Mouse (Mus musculus) lung, embryonic 15.5 days (tissue): ENCODE measurements around the gene Sema5b. TPM values are rescaled to one million over a fixed set of nuclear protein-coding genes. Genes with fewer than 3 reads are reported as not detected.

ENCODE experiments used
- ATAC-seq: fragments of 200-750 bp; cut with Nextera tagmentation; 2 replicates; pipeline ENCODE4 v1.8.0; 2017; ENCODE audit warnings: moderate number of reproducible peaks, borderline replicate concordance; ENCODE audit not compliant: low FRiP score, low TSS enrichment; ENCODE audit errors: extremely low read depth
- H3K27ac ChIP-seq: fragments of 300-500 bp; sonication (generic); 2 replicates; pipeline ENCODE4 v1.5.1; 2015; ENCODE audit warnings: moderate library complexity, mild to moderate bottlenecking, inconsistent platforms
- H3K27me3 ChIP-seq: fragments of 300-500 bp; sonication (generic); 2 replicates; pipeline ENCODE4 v1.6.1; 2015; ENCODE audit warnings: inconsistent platforms
- H3K36me3 ChIP-seq: fragments of 300-500 bp; sonication (generic); 2 replicates; pipeline ENCODE4 v1.6.1; 2015; ENCODE audit warnings: inconsistent platforms
- H3K4me1 ChIP-seq: fragments of 300-500 bp; sonication (generic); 2 replicates; pipeline ENCODE4 v1.6.1; 2015; ENCODE audit warnings: inconsistent platforms
- H3K4me2 ChIP-seq: fragments of 300-500 bp; sonication (generic); 2 replicates; pipeline ENCODE4 v1.6.1; 2015; ENCODE audit warnings: inconsistent platforms, mild to moderate bottlenecking, moderate library complexity
- H3K4me3 ChIP-seq: fragments of 300-500 bp; sonication (generic); 2 replicates; pipeline ENCODE4 v1.5.1; 2015; ENCODE audit warnings: mild to moderate bottlenecking, inconsistent platforms
- H3K9ac ChIP-seq: fragments of 300-500 bp; sonication (generic); 2 replicates; pipeline ENCODE4 v1.6.1; 2015; ENCODE audit warnings: inconsistent platforms
- H3K9me3 ChIP-seq: fragments of 300-500 bp; sonication (generic); 2 replicates; pipeline ENCODE4 v1.6.1; 2016; ENCODE audit warnings: inconsistent platforms
- WGBS: fragments of 180-500 bp; shearing (Covaris S2); methylation state at CpG from one replicate; pipeline ENCODE4 v1.1.7; 2015; 5-methylcytosine and 5-hydroxymethylcytosine counted together
- polyA plus RNA-seq: library from polyadenylated mRNA; unstranded; fragments of >200 nt; fragmentation: Nextera tagmentation; extraction: Ambion mirVana; gene quantifications from 2 replicates; pipeline ENCODE4 v1.2.1, GENCODE M21; 2015

The Sema5b gene
- polyA plus RNA-seq, 1 experiment from 2014 or later, result 4.5 TPM

DNA sequence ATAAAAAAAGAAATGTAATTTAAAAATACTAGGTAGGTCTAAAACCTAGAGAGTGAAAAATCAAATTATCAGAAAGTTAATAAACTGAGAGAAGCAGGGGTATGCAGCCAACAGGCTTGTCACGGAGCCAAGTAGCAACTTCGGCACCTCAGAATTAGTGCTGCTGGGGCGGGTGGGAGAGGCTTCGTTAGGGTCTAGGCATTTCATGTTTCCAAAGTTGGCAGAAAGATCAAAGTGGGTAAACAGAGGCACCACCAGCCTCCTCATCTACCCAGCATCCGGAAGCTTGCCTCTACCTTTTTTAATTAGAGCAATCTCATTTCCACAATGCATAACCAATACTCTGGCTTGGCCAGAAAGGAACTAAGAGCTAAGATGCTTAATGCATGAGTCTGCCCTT, 113.0 kb downstream of the Sema5b start:
- H3K9ac ChIP-seq, result no peak overlapping the region
- H3K4me1 ChIP-seq, result no peaks in the 10 kb centered on the region
- H3K4me3 ChIP-seq, result no peak overlapping the region
- 85% methylated on average over 5 of the region's 5 CpGs for WGBS
- H3K4me2 ChIP-seq, result no peak overlapping the region
- no peaks in the 10 kb centered on the region for H3K36me3 ChIP-seq
- no peaks in the 10 kb centered on the region for H3K9me3 ChIP-seq
- no peak for ATAC-seq
- peaks cover 15% of the 10 kb centered on the region for H3K27me3 ChIP-seq
- no peak overlapping the region for H3K27ac ChIP-seq

GRCm38 (mm10) chr16:35660222-35660621, 119.3 kb downstream of the Sema5b start:
- peak overlapping the region; percentile 35 for H3K4me3 ChIP-seq
- peaks cover 9% of the 10 kb centered on the region for H3K4me1 ChIP-seq
- WGBS, result 8% methylated on average over 36 of the region's 36 CpGs
- H3K36me3 ChIP-seq, result no peaks in the 10 kb centered on the region
- no peak overlapping the region for H3K9ac ChIP-seq
- H3K9me3 ChIP-seq, result no peaks in the 10 kb centered on the region
- ATAC-seq, result no peak
- H3K4me2 ChIP-seq, result peak overlapping the region; percentile 68
- no peak overlapping the region for H3K27ac ChIP-seq
- peaks cover 40% of the 10 kb centered on the region for H3K27me3 ChIP-seq

DNA sequence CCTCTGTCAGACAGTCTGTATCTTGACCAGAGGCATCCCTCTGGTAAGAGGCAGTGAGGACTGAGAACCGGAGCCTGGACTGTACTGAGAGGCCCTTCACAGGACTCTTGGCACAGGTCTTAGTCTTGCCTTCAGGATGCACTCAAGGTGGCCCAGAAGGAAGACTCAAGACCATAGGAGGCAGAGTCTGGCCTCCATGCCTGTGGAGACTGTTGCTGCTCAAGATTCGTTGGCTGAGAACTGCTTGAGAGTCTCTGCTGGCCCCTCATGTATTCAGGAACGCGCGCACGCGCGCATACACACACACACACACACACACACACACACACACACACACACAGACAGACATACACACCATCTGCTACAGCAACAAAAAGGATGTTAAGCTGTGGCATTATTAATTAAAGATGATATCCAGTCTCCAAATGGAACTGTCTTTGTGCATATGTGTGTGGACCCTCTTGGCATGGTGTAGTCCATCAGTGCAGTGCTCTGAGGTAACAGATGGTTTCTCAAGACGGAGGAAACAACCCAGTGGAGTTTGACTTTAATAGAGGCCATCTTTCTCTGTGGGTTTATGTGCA, 123.0 kb downstream of the Sema5b start:
- no peak for ATAC-seq
- 91% methylated on average over 9 of the region's 9 CpGs for WGBS
- H3K36me3 ChIP-seq, result no peaks in the 10 kb centered on the region
- H3K9ac ChIP-seq, result no peak overlapping the region
- H3K4me1 ChIP-seq, result peaks cover 9% of the 10 kb centered on the region
- no peaks in the 10 kb centered on the region for H3K9me3 ChIP-seq
- peaks cover 25% of the 10 kb centered on the region for H3K27me3 ChIP-seq
- no peak overlapping the region for H3K4me3 ChIP-seq
- H3K27ac ChIP-seq, result no peak overlapping the region
- no peak overlapping the region for H3K4me2 ChIP-seq

DNA sequence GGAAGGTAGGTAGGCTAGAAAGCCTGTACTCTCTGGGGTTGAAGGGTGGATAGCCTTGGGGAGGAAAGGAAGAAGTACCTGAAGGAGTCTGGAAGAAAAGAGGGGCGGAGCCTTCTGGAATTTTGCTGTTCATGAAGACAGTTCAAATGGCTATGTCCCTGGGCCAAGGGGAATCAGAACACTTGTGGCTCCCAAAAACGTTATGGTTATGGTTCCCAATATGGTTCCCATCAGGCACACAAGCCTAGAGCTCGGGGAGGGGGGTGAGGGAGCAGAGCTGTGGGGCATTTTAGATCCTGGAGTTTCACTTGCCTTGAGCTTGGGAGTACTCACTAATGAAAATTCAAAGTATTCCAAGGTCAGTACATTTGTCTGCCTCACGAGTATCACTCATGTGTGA, 123.9 kb downstream of the Sema5b start:
- Histone ChIP-seq H3K9ac (no peak overlapping the region), H3K4me1 (peaks cover 7% of the 10 kb centered on the region), H3K27ac (no peak overlapping the region), H3K4me2 (no peak overlapping the region), H3K27me3 (peaks cover 16% of the 10 kb centered on the region), H3K4me3 (no peak overlapping the region), H3K36me3 (no peaks in the 10 kb centered on the region), H3K9me3 (no peaks in the 10 kb centered on the region)
- WGBS, result 77% methylated on average over 4 of the region's 4 CpGs
- no peak for ATAC-seq

DNA sequence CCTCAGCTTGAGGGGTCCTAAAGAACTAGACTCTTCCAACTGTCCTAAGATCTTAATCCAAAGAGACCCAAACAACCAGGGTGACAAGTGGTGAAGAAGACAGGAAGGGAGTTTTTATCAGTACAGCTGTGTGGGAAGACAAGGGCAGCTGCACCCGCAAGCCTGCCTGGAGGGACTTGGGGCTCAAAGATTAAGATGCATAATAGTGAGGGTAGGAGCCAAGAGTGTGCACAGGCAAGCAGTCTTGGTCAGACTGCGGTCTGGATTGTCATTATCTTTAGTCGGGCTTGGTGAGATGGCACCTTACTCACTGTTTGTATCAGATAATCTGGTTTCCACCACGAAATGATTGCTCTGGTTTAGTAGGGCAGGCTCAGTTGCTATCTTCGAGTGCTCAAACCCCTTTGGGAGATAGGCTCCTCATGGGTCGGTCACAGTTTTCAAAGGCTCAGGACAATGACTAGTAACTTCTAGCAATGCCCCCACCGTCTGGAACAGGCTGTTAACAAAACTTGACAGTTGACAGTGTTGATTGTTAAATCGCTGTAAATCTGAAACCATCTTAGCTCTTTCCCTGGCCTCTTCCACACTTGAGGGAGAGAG, 136.7 kb downstream of the Sema5b start:
- WGBS, result 52% methylated on average over 8 of the region's 8 CpGs
- H3K27ac ChIP-seq, result no peak overlapping the region
- H3K27me3 ChIP-seq, result no peaks in the 10 kb centered on the region
- no peaks in the 10 kb centered on the region for H3K36me3 ChIP-seq
- H3K9ac ChIP-seq, result no peak overlapping the region
- H3K9me3 ChIP-seq, result no peaks in the 10 kb centered on the region
- H3K4me3 ChIP-seq, result no peak overlapping the region
- no peak for ATAC-seq
- H3K4me1 ChIP-seq, result no peaks in the 10 kb centered on the region
- no peak overlapping the region for H3K4me2 ChIP-seq

DNA sequence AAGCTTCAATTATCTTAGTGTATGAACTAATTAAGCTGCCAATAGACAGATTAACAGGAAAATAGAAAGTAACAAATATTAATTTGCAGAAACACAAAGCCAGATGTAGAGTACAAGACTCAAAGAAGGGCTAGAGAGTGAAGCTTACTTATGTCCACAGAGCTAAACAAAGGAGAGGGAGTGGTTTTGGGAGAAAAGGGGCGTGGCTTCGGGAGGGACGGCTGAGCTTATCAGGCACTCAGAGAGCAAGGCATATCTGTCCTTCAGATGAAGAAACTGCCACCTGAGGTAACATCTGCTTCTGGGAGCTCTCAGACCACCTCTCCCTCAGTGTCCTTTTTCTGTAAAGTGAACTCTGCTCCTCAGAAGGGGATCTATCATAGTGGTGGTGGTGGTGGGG, 137.5 kb downstream of the Sema5b start:
- Histone ChIP-seq H3K4me3 (no peak overlapping the region), H3K4me2 (no peak overlapping the region), H3K27me3 (no peaks in the 10 kb centered on the region), H3K9me3 (no peaks in the 10 kb centered on the region), H3K27ac (no peak overlapping the region), H3K4me1 (no peaks in the 10 kb centered on the region), H3K9ac (no peak overlapping the region), H3K36me3 (no peaks in the 10 kb centered on the region)
- ATAC-seq, result no peak
- WGBS, result 14% methylated on average over 3 of the region's 3 CpGs

- Histone ChIP-seq H3K4me3 (no peak overlapping the region), H3K27me3 (no peaks in the 10 kb centered on the region), H3K36me3 (no peaks in the 10 kb centered on the region), H3K9ac (no peak overlapping the region), H3K9me3 (no peaks in the 10 kb centered on the region), H3K4me1 (no peaks in the 10 kb centered on the region), H3K27ac (no peak overlapping the region), H3K4me2 (no peak overlapping the region)
- WGBS, result 61% methylated on average over 17 of the region's 17 CpGs
- ATAC-seq, result no peak
Measured at GRCm38 (mm10) chr16:35681327-35682108, 140.6 kb downstream of the Sema5b start.

DNA sequence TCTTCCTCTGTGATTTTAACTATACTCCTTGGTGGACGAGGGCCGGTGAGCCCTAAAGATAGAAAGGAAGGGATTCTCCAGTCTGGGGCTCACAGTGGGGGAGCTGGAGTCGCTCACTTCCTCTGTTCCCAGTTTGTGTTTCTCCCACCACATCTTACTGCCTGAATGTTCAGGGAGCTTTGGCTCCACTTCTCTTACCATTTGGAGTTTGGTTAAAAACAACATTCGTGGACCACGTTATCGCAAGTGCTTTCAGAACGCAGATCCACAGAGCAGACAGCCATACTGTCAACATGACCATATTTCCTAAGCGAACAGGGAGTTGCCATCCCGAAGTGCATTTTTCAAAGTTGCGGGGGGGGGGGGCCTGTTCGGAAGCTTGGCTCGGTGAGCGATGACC, 144.1 kb downstream of the Sema5b start:
- Histone ChIP-seq H3K27ac (no peak overlapping the region), H3K4me1 (no peaks in the 10 kb centered on the region), H3K27me3 (no peaks in the 10 kb centered on the region), H3K4me2 (no peak overlapping the region), H3K9ac (no peak overlapping the region), H3K36me3 (no peaks in the 10 kb centered on the region), H3K4me3 (no peak overlapping the region), H3K9me3 (no peaks in the 10 kb centered on the region)
- 71% methylated on average over 13 of the region's 13 CpGs for WGBS
- no peak for ATAC-seq

GRCm38 (mm10) chr16:35686491-35686890, 145.5 kb downstream of the Sema5b start:
- H3K9me3 ChIP-seq, result no peaks in the 10 kb centered on the region
- H3K9ac ChIP-seq, result no peak overlapping the region
- ATAC-seq, result no peak
- H3K4me2 ChIP-seq, result no peak overlapping the region
- H3K27me3 ChIP-seq, result no peaks in the 10 kb centered on the region
- H3K4me3 ChIP-seq, result no peak overlapping the region
- H3K27ac ChIP-seq, result no peak overlapping the region
- WGBS, result 76% methylated on average over 7 of the region's 7 CpGs
- H3K4me1 ChIP-seq, result no peaks in the 10 kb centered on the region
- H3K36me3 ChIP-seq, result no peaks in the 10 kb centered on the region

DNA sequence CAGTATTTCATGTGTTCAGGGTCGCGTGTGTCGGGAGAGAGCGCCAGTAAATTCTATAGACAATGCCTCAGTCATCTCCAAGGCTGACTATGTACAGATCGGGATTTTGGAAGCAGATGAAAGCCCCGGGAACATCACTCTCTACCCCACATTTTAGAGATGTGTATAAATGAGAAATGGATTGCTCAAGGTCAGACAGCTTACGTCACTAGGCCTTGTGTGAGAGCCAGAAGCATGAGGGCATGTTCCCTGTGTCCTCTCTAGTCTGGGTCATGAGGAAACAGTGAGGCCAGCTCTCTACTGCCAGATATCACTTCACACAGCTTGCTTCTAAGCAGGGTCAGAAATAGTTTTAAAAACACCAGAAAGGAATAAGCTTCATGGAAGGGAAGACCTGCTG, 150.7 kb downstream of the Sema5b start:
- Histone ChIP-seq H3K36me3 (no peaks in the 10 kb centered on the region), H3K9me3 (no peaks in the 10 kb centered on the region), H3K9ac (no peak overlapping the region), H3K27ac (no peak overlapping the region), H3K4me3 (no peak overlapping the region), H3K4me1 (no peaks in the 10 kb centered on the region), H3K27me3 (no peaks in the 10 kb centered on the region), H3K4me2 (no peak overlapping the region)
- WGBS, result 80% methylated on average over 7 of the region's 7 CpGs
- ATAC-seq, result no peak

GRCm38 (mm10) chr16:35694250-35694846, 153.4 kb downstream of the Sema5b start:
- no peak overlapping the region for H3K9ac ChIP-seq
- no peak overlapping the region for H3K4me3 ChIP-seq
- no peaks in the 10 kb centered on the region for H3K36me3 ChIP-seq
- 84% methylated on average over 13 of the region's 13 CpGs for WGBS
- no peaks in the 10 kb centered on the region for H3K4me1 ChIP-seq
- H3K9me3 ChIP-seq, result no peaks in the 10 kb centered on the region
- no peak overlapping the region for H3K27ac ChIP-seq
- ATAC-seq, result no peak
- no peak overlapping the region for H3K4me2 ChIP-seq
- no peaks in the 10 kb centered on the region for H3K27me3 ChIP-seq

DNA sequence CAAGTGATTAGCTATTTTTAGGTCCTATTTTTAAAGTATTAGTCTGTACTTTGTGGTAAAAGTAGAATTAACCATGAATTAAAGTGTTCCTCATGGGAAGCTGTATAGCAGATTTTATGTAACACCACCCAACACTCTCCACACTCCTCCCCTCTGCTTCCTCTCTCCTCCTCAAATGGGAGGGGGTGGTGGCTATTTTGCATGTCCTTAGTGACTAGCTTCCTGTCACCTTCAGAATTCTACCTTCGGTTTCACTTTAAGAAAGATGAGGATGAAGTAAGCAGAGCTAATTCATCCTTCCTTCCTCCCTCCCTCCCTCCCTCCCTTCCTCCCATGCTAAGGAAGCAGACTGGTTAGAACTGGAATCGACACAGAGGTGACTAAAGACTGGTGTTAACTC, 155.2 kb downstream of the Sema5b start:
- Histone ChIP-seq H3K9ac (no peak overlapping the region), H3K27ac (no peak overlapping the region), H3K4me2 (no peak overlapping the region), H3K4me3 (no peak overlapping the region), H3K27me3 (no peaks in the 10 kb centered on the region), H3K9me3 (no peaks in the 10 kb centered on the region), H3K36me3 (no peaks in the 10 kb centered on the region), H3K4me1 (no peaks in the 10 kb centered on the region)
- no peak for ATAC-seq
- WGBS, result 74% methylated on average over 2 of the region's 2 CpGs
